Mouse (Mus musculus) skeletal muscle tissue, adult 2 months (tissue): ENCODE data around the gene Nol10.

ENCODE experiments used
- DNase-seq: peaks from one replicate; pipeline ENCODE4 v3.0.0-alpha.2; 2012; ENCODE audit warnings: low read depth, low spot score

The Nol10 gene

DNA sequence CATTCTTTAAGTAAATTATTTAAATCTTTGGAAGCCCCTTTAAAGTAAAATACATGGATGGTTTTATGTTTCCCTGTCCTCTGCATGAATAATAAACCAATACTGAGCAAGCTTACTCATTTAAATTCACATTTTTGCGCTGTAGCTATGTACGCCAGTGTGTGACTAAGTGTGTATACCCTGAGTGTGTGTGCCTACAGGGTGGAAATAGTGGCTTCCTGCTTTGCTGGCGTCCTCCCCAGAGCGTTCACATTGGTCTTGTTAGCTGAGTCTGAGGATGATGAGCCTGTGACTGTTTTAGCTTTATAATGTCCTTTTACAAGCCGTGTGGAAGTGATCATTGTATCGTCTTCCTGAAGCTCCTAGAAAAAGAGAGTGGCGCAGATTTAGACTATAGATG, 60.1 kb downstream of the Nol10 start:
- no peak for DNase-seq

DNA sequence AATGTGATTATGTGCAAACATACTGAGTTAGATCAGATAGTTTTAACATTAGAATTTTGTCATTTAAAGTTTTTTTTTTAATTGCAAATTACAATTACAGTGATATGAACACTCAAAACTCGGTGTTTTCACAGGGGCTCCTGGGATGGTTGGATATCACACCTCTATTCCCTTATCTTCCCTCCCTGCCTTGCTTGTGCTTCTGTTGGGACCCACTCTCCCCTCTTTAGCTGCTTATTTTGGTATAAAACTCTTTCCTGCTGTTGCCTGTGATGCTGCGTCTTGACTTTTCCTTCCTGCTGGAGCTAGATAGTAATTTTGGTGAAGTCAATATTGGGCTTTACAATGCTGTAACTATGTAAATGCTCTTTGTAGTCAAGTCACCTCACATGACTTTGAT, 63.0 kb downstream of the Nol10 start:
- DNase-seq: no peak

DNA sequence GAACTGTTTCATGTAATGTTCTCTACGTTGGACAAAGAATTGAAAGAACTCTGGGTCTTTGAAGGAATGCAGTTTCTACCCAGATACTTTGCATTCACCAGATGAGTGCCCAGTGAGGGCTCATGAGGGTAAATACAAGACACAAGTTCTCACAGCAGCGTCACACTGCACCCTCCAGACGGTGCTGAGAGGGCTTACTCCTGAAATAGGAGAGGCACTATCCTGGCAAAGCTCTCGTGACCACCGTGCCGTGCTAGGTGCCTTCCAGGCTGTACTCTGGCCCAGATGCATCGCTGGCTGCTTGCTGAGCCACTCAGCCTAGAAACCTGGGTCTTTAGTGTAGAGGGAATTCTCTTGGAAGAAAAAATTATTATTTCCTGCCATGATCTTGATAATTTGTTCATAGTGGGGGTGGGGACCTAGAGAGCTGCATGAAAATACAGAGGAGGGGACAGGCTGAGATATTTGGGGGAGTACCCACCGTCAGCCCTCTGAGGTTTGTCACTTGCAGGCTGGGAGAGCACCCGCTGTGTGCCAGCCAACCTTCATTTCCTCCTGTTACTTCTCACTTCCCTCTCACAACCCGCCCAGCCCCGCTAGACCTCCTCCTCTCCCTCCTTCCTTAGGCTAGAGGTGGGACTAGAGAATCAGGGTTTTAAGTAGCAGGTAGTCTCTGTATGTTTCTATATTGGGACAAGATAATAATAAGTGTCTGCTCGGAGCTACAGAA, 63.7 kb downstream of the Nol10 start:
- no peak for DNase-seq

DNA sequence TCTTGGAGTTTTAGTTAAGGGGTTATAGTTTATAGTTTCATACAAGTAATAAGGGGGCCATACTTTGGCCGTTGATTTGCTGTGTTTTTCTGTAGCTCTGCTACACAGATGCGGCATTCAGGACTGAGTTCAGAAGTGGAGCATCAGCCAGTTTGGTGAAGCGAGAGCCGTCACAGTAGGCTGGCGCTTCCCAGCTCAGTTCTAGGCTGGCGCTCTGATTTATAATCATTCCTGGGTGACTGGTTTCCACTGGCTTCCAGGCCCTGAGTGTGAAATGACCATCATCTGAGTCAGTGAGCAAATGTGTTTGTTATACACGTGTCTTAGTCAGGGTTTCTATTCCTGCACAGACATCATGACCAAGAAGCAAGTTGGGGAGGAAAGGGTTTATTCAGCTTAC, 66.5 kb downstream of the Nol10 start:
- DNase-seq: no peak

DNA sequence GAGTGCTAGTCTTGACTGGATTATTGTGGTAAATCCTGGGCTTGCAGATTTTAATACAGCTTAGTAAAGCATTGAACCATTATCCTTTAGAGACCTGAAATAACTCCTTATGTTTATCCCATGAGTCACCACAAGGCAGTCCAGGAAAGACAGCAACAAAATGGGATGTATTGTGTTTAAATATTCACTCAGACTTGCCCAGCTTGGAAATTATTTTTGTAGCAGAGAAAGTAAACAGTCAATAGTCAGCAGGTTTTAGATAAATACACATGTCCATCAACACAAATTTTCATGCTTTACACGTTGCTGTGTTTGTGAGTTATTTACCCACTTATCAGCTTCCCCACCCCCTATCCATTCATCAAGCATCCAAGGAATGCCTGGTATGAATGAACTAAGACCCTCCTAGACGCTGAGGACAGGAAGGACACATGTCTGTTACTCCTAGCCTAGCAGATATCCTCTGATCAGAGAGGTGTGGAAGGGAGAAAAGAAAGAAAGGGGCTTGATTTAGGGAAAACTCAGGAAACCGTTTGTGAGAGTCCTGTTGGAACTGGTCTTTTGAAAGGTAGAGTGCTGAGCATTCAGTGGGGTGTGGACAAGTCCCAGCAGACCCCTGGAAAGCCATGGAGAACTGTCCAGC, 72.0 kb downstream of the Nol10 start:
- no peak for DNase-seq

DNA sequence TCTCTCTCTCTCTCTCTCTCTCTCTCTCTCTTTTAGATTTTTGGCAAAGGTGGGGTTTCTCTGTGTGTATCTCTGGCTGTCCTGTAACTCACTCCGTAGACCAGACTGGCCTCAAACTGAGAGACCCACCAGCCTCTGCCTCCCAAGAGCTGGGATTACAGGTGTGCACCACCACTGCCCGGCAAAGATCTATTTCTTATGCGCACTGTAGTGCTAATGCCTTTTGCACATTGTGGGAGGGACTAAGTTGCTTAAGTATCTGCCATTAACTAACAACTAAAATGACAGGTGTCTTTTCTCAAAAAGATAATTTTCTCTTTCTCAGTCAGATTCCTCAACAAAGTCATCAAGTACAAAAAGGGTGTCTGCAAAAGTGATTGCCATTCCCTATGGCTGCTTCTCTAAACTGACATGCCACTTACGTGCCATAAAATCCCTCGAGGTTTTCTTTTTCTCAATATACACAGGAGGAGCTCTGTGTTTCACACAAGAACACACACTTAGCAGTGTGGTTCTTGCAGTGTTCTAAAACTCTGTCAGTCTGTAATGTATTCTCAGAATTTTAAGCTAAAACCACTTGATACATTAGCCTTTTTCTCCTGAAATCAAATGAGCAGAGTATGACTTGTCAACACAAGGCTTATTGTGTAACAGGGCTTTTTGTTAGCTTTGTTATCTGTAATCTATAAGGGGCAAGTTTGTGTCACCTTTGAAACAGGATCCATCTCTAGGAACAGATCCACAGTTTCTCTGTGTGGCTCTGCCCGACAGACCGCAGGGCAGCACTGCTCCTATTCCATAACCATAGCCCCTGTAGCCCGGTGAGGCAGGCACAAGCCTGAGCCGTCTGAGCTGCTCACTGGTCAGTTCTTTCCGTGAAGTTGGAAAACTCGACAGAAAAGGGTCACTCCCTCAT, 77.3 kb downstream of the Nol10 start:
- no peak for DNase-seq

DNA sequence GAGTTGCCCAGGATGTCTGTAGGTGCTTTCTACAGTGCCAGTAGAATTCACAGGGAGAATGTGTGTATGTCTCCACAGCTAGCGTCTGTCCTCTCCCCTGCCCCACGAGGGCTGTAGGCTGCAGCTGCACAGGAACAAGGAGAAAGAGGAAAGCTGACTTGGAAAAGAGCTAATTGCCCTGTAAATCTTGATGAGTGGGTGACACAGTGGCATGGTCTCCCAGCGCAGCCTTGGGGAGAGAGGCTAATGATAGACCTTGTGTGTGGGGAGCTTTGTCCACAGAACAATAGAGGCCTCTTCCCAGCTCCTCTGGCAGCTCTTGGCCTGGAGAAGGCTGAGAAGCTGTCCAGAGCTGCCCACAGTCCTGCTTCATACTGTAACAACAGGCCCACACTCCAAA, 78.5 kb downstream of the Nol10 start:
- DNase-seq: no peak

DNA sequence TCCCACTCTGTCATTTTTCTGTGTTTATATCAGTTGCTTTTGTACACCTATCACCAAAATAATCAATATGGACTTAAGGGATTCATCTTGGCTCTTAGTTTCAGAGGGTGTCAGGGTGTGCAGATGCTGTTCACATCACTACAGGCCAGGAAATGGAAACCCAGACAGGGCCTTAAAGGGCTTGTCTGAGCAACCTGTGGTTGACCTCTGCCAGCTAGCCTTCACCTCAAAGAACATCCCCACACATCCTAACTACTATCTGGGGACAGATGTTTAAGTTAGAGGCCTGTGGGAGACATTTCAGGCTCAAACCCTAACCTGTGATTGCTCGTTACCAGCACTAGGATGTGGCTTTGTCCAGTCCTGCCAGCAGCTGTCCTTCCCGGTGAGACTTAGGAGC, 82.3 kb downstream of the Nol10 start:
- no peak for DNase-seq

DNA sequence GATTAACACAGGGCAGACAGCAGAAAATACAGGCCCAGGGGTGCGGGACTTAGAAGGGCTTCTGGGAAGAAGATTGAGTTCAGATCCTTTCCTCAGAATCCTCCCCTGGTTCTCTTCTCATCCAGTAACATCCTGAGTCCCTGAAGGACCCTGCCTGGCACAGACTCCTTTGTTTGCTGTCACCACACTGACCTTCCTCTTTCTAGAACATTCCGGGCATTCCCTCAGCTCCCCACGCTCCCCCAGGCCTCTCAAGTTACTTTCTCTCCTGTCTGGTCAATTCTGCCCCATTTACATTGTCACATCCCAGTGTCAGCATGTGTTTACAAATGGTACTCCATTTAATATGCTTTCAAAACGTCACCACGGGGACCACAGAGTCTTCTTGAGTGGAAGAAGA, 82.9 kb downstream of the Nol10 start:
- DNase-seq: no peak

DNA sequence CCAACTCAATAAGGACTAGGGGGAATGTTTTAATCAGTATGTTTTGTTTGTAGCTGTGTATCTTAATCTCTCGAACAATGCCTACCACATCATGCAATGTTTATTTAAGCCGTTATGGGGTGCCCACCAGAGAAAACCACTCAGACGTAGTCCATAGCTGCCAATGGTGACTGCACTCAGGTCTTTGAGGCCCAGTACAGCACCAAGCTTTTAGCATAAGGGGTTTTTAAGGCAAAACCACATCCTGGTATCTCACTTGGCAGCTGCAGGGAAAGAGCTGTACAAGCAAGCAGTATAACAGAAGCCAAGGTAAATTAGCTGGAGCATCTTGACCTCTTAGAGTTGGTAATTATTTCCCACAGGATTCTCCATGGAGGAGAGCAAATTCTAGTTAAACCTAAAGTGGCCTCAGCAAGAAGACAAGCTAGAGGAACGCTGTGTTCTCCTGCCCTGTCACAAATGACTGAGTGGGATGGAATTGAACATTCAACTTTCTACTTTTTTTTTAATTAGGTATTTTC, 83.6 kb downstream of the Nol10 start:
- no peak for DNase-seq

DNA sequence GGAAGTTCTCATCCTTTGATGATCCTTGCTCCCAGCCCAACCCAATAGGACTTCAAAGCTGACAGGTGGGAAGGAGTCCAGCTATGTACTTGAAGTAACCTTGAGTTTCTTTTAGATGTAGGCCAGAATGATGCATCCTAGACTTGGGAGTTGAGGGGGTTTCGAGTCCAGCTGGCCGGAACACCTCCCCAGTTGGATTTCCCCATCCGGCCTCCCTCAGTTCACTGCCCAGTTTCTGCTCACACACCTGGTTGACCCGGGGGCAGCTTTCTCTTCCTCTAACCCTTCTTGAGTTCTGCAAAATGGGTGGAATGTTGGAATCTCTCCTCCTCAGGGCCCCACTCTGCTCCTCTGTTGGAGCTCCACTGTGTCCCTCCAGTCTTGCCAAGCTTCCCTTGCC, 85.5 kb downstream of the Nol10 start:
- no peak for DNase-seq

DNA sequence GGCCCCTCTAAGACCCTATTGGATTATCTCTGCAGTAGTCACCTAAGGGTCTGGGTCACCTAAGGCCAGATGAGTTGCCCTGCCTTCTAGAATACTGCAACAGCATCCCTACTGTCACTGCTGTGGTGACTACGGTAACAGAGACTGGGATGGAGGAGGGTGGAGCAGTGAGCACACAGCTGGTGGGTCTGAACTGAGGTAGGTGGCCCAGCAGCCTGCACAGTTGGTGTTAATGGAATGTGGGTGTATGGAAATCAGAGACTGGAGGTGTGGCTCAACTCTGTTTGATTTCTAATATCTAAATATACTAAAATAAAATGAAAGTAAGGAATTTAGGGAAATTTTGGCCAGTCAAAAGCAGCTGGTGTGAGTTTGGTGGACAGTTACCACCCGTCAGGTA, 88.2 kb downstream of the Nol10 start:
- DNase-seq: no peak

DNA sequence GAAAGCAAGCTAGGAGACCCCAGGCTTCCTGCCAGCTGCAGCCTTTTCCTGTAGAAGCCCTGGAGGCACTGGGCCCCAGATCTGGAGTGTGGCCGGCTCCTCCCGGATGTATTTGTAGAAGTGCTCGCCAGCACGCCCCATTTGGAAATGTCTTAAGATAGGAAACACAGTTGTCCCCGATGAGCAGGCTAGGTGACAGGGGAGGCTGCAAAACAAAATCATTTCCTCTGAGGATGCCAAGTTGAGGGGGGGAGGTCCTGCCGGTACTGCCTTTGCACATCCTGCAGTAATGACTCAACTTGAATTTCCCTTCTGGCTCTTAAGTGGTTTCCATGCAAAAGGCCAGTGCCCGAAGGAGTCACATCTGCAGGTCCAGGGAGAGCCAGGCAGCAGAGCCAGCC, 92.0 kb downstream of the Nol10 start:
- peak; percentile 33 for DNase-seq

DNA sequence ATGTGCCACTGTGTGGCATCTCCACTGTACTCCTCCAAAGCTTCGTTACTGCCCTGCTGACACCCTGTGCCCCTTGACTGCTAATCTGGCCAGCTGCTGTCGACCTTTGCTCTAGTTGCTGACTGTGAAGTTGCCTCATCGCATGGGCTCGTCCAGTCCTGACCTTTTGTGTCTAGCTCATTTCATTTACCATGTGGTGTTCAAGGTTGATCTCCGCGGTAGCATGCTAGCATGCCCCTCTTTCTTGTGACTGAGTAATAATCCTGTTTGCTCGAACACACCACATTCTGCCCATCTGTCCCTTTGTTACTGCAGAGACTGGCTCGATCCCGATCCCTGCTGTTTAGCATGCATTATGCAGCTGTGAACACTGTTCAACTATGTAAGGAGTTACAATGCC, 93.2 kb downstream of the Nol10 start:
- DNase-seq: peak; percentile 24

DNA sequence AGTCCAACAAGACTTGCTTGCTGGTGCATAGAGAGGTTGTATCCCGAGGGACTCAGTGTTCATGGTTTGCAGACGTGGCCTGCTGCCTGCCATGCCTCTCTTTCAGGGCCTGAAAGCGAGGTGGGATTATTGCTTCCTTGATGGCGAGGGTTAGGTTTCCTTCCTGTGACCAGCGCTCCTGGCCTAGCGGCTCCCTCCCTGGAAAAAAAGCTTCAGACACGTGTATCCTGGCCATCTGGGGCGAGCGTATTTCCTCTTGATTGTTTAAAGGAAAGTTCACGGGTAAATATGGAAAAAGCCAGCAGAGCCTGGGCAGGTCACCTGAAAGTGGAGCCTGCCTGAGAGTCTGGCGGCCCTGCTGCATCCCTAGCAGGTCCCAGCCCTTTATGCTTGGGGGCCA, 96.1 kb downstream of the Nol10 start:
- DNase-seq: peak; percentile 28

DNA sequence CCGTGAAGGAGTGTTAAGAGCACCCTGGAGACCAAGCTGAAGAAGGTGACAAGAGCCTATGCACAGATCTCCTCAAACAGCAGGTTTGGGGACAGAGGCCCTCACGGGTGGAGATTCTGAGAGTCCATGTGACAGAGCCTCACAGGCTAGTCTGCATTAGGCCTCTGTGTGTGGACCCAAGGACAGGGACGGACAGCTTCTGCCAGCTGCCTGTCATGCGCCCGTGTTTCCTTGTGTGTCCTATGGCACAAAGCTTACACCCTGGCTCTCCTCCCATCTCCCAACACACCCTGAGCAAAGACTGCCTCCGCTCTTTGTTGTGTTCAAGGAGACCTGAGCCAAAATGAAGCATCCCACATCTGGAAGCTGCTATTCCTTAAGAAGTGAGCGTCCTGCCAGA, 97.0 kb downstream of the Nol10 start:
- no peak for DNase-seq

DNA sequence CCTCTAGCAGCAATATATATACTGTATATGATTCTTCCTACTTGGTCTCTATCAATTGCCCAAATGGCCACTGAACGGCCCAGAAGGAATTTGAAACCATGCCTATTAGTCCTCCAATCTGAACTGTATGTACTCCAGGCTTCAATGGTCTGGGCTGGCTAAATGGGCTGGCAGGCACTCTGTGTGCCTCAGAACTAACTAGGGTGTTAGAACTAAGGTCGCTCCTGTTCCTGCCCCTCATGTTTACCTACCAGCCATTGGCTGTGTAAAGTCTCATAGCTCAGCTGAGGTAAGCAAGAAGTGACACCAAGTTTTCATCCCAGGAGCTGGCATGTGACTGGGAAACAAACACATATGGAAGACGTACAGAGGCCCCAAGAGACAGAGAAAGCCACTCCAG, 100.5 kb downstream of the Nol10 start:
- DNase-seq: peak; percentile 34

DNA sequence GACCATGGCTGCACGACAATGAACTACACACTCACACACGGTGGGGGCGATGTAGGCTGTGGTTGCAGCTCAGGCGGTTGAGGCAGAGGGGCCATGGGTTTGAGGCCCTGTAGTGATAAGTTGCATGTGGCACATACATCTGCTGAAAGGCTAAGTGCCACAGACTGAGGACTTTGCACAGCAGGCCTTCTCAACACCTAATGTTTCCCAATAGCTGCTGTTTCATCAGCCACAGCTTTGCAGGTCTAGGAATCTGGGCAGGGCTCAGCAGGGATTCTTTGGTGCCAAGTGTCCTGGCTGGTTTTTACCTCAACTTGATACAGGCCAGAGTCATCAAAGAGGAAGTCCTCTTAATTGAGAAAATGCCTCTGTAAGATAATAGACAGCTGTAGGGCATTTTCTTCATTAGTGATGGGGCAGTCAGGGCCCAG, 101.4 kb downstream of the Nol10 start:
- no peak for DNase-seq

DNA sequence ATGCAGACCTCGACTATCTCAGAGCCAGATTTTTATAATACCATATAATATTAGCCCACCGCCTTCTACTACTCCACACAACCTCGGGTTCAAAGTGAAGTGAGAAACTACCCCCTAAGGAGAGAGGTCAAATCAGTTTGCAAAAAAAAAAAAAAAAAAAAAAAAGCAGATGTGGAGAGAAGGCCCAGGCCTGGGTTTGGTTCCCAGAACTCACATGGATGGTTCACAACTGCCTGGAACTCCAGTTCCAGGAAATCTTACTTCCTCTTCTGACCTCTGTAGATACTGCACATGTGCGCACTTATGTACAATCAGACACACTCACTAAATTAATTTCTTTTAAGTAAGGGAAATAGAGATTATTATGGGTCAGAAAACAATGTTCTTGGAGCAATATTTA, 102.2 kb downstream of the Nol10 start:
- no peak for DNase-seq

DNA sequence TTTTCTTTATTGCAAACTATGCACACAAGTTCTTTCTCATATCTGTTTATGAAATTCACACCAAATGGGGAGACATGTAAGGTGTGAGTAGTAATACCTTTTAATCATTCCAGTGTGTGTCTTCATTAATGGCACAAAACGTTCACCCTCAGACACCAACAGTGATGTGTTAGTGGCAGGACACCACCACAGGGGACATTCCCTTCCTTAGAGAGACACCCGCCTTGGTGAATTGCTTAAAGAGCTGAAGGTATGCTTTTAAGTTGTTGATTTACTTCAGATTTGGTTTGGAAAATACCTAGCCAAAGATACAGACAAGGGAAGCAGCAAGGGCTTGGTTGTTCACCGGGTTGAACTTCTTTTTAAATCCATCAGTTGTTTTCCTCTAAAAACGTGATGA, 102.7 kb downstream of the Nol10 start:
- no peak for DNase-seq

DNA sequence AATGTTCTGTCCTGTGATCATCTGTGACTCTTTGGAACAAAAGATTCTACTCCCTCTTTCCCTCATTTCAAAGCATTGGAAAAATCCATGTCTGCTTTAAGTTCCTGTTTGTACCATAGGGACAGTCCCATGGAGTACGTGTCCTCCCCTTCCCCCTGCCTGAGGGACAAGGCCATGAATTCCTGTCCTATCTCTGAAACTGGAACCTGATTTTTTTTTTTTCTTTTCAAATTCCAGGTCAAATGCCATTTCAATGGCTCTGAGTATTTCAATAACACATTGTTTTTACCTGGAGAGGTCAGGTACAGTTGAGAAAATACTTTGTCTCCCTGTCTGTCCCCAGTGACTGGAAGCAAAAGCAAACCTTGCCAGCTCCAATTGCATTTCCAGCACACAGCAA, 104.0 kb downstream of the Nol10 start:
- DNase-seq: no peak

DNA sequence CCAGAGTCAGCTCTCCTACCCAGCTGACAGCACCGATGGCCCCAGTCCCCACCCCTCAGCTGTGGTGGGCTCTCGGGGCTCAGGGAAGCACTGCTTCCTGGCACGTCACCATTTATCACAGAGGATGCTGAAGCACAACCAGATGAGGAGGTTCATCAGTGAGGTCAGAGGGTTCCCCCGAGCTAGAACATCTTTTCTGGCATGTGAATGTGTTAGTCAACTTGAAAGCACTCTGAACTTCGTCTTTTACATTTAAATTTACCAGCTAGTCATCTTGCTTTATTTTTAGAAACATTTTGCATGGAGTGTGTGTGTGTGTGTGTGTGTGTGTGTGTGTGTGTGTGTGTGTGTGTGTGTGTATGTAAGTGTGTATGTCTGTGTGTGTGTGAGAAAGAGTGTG, 105.7 kb downstream of the Nol10 start:
- no peak for DNase-seq
